Mouse (Mus musculus): Measurements from ENCODE around the gene Shank2. TPM values are rescaled to one million over a fixed set of nuclear protein-coding genes. Genes with fewer than 3 reads are reported as not detected.

The Shank2 gene
- total and polyA plus RNA-seq, 3 experiments: not detected

DNA sequence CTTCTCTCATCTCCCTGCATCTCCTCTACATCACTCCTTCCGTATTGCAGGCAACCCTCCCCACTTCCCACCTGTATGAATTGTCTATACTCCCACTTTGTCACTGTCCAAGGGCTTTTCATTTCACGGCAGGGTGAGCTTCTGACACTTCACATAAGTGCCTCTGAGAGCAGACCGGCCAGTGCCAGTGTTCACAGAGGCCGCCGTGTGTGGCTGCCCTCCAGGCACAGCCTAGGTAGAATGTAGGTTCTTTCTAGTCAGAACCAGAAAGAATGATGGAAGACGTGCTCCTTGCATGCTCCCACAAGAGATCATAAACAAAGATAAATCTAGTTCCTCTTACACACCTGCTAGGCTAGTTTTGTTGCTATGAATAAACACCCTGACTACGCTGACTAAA is 265.0 kb downstream of the Shank2 start:
- DNase-seq (ENCODE audit: low read depth, low spot score): no peak
- H3K27me3 ChIP-seq (ENCODE audit: control insufficient read depth in 1 of 2, insufficient read depth in 2 of 2, low read length in 2 of 2): no peaks in the 10 kb centered on the region
- no peak overlapping the region for H3K9ac ChIP-seq (ENCODE audit: control insufficient read depth, low read depth, low read length, poor library complexity, severe bottlenecking)
- no peaks in the 10 kb centered on the region for H3K36me3 ChIP-seq (ENCODE audit: control insufficient read depth in 1 of 2, insufficient read depth in 2 of 2, low read length in 2 of 2)
- H3K4me3 ChIP-seq (ENCODE audit: control insufficient read depth in 1 of 2, insufficient read depth in 1 of 2, low read depth in 2 of 2, low read length in 2 of 2): no peak overlapping the region
- TF ChIP-seq USF1 (IDR thresholded peaks at IDR 0.05; ENCODE audit: low read depth, low read length): no peak
- TF ChIP-seq POLR2AphosphoS2 (IDR thresholded peaks at IDR 0.05; ENCODE audit: low read length): no peak
- TF ChIP-seq MAFK (IDR thresholded peaks at IDR 0.05; ENCODE audit: borderline replicate concordance, low read depth, low read length): no peak
- TF ChIP-seq USF2 (IDR thresholded peaks at IDR 0.05; ENCODE audit: borderline replicate concordance in 1 of 2, insufficient read depth in 1 of 2, low read depth in 1 of 2, low read length in 2 of 2): no peak
- no peak for TF ChIP-seq NELFE (IDR thresholded peaks at IDR 0.05; ENCODE audit: low read depth, low read length)
- no peak for TF ChIP-seq CHD2 (IDR thresholded peaks at IDR 0.05; ENCODE audit: low read length)
- TF ChIP-seq MEF2A (IDR thresholded peaks at IDR 0.05; ENCODE audit: extremely low read depth, insufficient replicate concordance, low read depth, low read length, poor library complexity, severe bottlenecking): no peak
- no peaks in the 10 kb centered on the region for H3K4me1 ChIP-seq (ENCODE audit: control insufficient read depth in 1 of 2, insufficient read depth in 2 of 2, low read length in 2 of 2)
- no peak overlapping the region for H3K27ac ChIP-seq (ENCODE audit: control insufficient read depth, low read depth, low read length)
- H3K79me2 ChIP-seq (ENCODE audit: control insufficient read depth, insufficient read depth, low read length, poor library complexity): no peaks in the 10 kb centered on the region
- H3K9me3 ChIP-seq (replicated peaks; ENCODE audit: insufficient read depth, low read length): no peaks in the 10 kb centered on the region

GRCm38 (mm10) chr7:144268329-144268728 is 266.6 kb downstream of the Shank2 start:
- Histone ChIP-seq H3K79me2 (ENCODE audit: control insufficient read depth, insufficient read depth, low read length, poor library complexity) (no peaks in the 10 kb centered on the region), H3K27ac (ENCODE audit: control insufficient read depth, low read depth, low read length) (no peak overlapping the region), H3K9ac (ENCODE audit: control insufficient read depth, low read depth, low read length, poor library complexity, severe bottlenecking) (no peak overlapping the region), H3K36me3 (ENCODE audit: control insufficient read depth in 1 of 2, insufficient read depth in 2 of 2, low read length in 2 of 2) (no peaks in the 10 kb centered on the region), H3K27me3 (ENCODE audit: control insufficient read depth in 1 of 2, insufficient read depth in 2 of 2, low read length in 2 of 2) (no peaks in the 10 kb centered on the region), H3K4me3 (ENCODE audit: control insufficient read depth in 1 of 2, insufficient read depth in 1 of 2, low read depth in 2 of 2, low read length in 2 of 2) (no peak overlapping the region), H3K4me1 (ENCODE audit: control insufficient read depth in 1 of 2, insufficient read depth in 2 of 2, low read length in 2 of 2) (no peaks in the 10 kb centered on the region), H3K9me3 (replicated peaks; ENCODE audit: insufficient read depth, low read length) (no peaks in the 10 kb centered on the region)
- DNase-seq (ENCODE audit: low read depth, low spot score): no peak
- no peak for TF ChIP-seq SMC3 (IDR thresholded peaks at IDR 0.05; ENCODE audit: low read depth, low read length)
- no peak for TF ChIP-seq GABPA (IDR thresholded peaks at IDR 0.05; ENCODE audit: low read depth, low read length)
- TF ChIP-seq NRF1 (IDR thresholded peaks at IDR 0.05; ENCODE audit: insufficient read depth, low read depth, low read length, poor library complexity, severe bottlenecking): no peak
- TF ChIP-seq ELF1 (IDR thresholded peaks at IDR 0.05; ENCODE audit: low read depth, low read length): no peak
- no peak for TF ChIP-seq UBTF (IDR thresholded peaks at IDR 0.05; ENCODE audit: borderline replicate concordance, insufficient read depth, low read depth, low read length)
- no peak for TF ChIP-seq JUND (IDR thresholded peaks at IDR 0.05; ENCODE audit: low read depth, low read length)
- no peak for TF ChIP-seq RCOR1 (IDR thresholded peaks at IDR 0.05; ENCODE audit: low read depth, low read length)
- TF ChIP-seq CHD1 (IDR thresholded peaks at IDR 0.05; ENCODE audit: low read depth, low read length): no peak
- no peak for TF ChIP-seq ZNF384 (IDR thresholded peaks at IDR 0.05; ENCODE audit: low read depth, low read length)
- no peak for TF ChIP-seq CHD2 (IDR thresholded peaks at IDR 0.05; ENCODE audit: low read length)
- no peak for TF ChIP-seq POLR2A (IDR thresholded peaks at IDR 0.05; ENCODE audit: control insufficient read depth in 1 of 2, insufficient read depth in 1 of 2, low read depth in 1 of 2, low read length in 2 of 2, poor library complexity in 1 of 2)
